Mouse (Mus musculus): ENCODE measurements around the gene Entpd3.
"Not testable (repeated sequence)": the region's sequence is repeated elsewhere in the genome, so short reads cannot be mapped to it uniquely, and the experiment has no call there.

The Entpd3 gene

DNA sequence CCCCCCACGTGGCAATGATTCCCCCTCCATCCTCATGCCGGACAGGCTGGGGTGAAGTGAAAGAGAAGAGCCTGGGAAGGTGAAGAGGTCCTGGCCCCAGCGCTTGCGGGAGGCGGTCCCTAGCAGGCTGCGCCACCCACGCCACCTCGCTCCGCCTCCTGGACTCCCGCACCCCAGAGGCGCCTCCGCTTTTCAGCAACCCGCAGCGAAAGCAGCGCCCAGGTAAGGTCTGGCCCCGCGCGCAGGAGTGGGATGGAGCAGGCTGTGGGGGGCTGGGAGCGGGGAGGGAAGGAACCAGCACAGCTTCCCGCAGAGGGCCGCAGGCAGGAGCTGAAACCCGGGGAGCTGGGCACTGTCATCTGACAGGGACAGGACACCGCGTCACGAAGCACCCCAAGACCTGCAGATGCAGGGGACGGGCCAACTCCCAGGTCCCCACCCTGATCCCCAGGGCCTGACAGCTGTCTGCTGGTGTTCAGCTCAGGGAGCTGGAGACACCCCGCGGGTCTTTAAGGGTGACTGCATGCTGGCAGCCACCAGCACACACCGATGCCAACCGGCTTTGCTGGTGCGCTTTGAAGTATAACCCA is at the start of gene Entpd3:
Entpd3 (plus strand) TSS at position 157 of the 590 bp plus-strand sequence.
- no peak for DNase-seq (ENCODE audit: low read depth)

DNA sequence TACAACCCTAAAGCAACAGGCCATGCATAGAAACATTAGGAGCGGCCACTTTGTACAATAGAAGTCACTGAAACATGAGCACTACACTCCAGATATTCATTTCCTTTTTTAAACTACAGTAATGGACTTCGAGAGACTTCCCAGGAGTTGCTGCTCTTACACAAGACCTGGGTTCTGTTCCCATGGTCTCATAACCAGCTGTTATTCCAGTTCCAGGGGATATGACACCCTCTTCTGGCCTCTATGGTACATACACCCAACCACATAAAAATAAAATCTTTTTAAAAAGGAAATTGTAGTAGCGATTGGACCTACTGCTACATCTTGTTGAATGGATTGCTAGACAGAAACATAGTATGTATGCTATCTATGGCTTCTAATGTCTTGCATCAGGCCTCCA is 48.1 kb upstream of the Entpd3 start:
- peak; percentile 67 for DNase-seq (ENCODE audit: low read depth)

DNA sequence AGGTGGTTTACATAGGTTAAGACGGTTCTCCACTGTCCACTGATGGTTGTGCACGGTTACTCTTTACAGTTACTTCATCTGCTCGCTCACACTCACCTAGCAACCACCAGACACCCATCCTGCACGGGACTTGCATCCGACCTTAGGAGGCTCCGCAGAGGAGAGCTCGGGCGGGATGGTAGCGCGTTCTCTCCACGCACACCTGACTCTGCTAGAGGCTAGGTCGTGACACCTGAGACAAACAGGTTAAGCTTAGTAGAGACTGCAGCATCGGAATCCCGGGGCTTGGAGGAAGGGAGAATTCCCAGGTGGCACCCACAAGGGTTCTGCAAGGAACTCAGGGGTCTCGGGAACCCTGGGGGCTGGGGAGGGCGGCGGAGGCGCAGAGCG is 47.6 kb upstream of the Entpd3 start, which contains the start of gene Eif1b:
Eif1b (plus strand) TSS at position 223 of the 390 bp plus-strand sequence.
- DNase-seq (ENCODE audit: low read depth), result no peak

DNA sequence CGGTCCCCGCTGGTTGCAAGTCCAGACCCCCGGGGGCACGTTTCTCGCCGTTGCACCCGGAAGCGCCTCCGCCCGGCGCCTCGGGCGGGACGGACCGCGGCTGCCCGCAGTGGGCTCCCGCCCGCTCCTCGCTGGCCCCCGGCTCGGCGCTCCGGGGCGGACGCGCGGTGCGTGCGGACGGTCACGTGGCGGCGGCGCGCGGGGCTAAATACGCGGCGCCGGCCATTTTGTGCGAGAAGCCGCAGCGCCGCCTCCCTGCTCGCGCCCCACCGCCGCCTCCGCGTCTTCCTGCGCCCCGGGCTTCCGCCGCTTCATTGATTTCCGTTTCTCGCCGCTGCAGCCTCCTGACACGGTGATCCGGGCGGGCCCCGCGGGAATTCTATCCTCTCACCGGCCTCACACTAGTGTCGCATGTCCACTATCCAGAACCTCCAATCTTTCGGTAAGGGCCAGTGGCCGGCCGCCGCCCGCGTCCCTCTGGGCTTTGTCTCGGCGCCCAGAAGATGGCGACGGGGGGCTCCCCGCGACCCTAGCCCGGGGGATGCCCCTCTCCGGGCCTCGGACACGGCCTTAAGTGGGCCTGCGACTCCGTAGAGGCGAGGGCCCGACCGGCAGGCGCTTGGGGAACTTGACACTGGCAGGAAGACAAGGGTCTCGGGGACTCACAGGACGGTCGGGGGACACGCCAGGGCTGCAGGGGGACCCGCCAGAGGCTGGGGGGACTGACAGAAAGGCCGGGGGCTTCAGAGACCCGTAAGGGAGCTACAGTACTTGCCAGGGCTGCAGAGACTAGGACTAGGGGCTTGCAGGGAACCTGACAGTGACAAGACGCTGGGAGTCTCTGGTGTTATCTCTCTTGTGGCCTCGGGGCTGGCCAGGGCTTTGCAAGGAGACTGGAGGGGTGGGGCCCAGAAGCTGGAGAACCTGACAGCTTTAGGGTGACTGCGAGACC is 46.9 kb upstream of the Entpd3 start:
- DNase-seq (ENCODE audit: low read depth), result peak; percentile 68

DNA sequence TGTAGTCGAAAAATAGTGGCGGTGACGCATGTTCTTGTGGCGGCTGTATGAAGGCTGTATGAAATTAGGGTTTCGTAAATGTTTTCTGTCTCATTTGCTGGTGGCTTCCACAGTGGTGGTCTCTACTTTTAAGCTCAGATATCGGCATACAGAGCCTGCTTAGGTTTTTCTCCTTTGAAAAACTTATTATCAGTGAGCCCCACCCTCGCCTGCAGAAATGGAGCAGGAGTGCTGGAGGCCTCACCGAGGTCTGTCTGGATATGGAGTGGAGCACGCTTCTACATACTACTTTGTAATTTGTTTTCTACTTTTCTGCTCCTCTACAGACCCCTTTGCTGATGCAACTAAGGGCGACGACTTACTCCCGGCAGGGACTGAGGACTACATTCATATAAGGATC is 45.8 kb upstream of the Entpd3 start:
- no peak for DNase-seq (ENCODE audit: low read depth)

DNA sequence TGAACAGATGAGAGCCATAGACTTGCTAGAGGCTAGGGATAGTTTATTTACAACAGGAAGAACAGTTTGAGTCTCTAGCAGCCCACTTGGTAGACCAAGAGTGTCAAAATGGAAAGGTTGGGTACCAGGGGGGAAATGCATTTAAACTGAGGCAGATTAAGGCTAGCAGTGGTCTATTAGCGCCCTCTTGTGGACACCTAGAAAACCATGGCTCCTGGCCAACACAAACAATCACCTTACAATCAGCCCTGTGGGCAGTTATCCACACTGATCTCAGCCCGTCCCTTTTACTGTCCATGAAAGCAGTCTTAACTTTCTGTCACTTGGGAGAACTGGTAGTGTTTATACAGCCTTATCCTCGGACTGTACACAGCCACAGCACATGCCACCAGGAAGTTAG is 42.9 kb upstream of the Entpd3 start:
- peak; percentile 78 for DNase-seq (ENCODE audit: low read depth)

DNA sequence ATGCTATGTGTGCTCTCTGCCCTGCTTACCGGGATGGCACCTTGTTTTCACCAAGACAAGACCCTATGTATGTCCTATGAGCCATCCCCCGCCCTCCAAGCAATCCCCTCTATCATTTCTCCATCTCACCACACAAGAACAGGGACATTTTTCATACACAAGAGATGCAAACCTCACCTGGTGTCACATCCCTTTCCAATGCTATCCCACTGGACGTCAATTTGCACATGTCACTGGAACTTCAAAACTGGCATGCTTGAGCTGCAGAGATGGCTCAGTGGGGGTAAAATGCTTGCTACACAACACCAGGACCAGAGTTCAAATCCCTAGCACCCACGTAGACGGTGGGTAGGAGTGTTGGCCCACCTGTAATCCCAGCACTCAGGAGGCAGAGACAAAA is 41.6 kb upstream of the Entpd3 start:
- no peak for DNase-seq (ENCODE audit: low read depth)

DNA sequence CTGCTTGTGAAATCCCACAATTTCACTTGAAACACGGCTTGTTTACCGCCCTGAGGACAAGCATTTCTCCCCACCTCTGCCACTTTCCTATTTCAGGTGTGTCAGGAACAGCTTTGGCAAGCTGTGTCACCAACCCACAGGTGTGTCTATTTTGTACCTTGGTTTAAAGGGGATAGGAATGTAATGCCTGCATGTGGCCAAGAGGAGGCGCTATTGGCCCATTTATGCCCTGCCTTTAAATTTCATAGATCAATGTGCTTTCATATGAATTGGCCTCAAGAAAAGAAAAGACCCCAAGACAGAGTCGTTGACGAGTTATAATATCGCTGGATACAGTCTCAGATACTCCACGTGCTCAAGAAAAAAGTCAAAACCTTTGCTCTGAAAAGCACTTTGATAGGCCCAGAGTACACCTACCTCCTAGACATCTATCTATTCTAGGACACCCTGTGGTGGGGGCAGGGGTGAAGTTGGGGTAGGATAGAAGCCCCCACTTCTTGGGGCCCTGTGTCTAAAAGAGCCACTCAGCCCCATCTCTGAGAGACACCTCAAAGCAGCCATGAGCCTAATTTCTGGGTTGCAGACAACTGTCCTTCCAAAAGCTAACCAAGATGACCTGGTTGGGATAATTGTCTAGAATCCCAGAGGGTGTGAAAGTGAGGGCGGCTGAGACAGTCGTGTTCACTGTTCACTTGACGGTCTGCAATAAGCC is 38.3 kb upstream of the Entpd3 start:
- DNase-seq (ENCODE audit: low read depth), result peak; percentile 60

DNA sequence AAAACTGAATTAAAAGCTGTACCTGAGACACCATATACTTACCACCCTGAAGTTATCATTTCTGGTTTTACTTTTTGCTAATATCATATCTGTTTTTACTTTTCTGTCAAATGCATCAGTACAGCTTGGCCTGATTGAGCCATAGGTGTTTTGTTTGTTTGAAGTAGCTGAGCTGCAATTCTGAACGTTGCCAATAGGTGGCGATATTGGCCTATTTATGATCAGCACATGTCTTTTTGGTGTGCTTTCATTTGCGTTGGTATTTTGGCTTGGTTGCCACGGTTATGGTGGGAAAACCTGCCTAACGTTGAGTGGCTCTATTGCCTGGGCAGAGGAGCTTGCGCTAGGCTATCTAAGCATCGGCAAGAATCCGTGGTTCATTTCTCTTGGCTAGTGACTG is 37.6 kb upstream of the Entpd3 start:
- peak; percentile 94 for DNase-seq (ENCODE audit: low read depth)

DNA sequence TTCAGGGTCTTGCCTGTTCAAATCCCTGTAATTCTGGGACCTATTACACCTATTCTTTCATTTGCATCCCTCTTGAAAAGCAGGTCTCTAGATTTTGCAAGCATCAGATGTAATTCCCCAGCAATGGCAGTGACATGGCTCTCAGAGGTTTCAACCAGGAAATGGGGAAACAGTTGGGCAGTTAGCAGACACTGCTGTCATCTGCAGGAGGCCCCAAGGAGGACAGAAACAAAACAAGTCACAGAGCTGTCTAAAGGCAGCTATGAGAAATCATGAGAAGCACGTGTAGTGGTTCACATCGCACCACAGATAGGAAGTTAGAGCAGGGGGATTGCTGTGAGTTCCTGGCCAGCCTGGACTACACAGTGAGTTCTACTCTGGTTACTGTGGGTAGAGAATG is 35.2 kb upstream of the Entpd3 start:
- DNase-seq (ENCODE audit: low read depth), result peak; percentile 63

DNA sequence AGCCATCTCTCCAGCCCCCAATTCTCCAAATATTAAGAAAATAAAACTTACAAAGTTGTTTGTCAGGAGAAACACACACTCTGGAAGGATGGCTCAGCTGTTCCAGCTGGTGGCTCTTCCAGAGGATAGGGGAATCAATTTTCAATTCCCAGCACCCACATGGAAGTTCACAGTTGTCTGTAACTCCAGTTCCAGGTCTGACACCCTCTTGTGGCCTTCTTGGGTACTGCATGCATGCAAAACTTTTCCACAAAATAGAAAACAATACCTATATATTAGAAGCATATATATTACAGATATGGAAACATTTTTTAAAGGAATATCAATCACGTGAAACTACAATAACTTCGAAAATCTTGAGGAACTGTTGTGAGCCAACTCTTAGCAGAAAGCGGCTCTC is 27.8 kb upstream of the Entpd3 start:
- no peak for DNase-seq (ENCODE audit: low read depth)

DNA sequence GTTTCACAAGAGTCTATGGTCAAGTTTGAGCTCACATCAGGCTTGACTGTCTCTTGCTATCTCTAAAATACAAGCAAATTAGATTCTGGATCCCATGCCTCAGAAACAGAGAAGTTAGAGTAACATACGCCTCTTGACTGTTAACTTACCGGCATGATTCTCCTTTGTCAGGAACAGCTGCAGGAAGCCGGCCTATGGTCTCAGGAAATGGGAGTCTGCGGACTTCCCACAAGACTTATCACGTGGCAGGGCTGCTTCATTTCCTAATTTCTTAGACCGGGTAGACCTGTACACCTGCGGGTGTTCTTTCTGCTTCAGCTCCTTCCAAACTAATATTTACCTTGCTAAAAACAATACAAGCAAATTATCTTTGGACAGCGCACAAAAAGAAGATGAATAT is 22.9 kb upstream of the Entpd3 start:
- DNase-seq (ENCODE audit: low read depth), result peak; percentile 60

DNA sequence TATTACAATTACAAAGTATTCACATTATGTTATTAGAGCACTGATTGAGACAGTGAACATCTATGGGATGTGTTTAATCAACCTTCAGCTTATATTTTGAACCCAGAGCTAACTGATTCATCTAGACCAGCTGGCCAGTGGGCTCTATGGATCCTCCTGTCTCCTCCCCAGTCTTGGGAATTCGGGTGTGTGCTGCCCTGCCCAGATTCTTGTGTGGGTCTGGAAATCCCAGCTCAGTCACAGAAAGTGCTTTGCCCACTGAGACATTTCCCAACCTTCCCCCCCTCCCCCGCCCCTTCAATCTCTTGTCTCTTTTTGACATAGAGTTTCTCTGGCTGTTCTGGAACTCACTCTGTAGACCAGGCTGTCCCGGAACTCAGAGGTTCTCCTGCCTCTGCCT is 20.7 kb upstream of the Entpd3 start:
- DNase-seq (ENCODE audit: low read depth), result no peak

DNA sequence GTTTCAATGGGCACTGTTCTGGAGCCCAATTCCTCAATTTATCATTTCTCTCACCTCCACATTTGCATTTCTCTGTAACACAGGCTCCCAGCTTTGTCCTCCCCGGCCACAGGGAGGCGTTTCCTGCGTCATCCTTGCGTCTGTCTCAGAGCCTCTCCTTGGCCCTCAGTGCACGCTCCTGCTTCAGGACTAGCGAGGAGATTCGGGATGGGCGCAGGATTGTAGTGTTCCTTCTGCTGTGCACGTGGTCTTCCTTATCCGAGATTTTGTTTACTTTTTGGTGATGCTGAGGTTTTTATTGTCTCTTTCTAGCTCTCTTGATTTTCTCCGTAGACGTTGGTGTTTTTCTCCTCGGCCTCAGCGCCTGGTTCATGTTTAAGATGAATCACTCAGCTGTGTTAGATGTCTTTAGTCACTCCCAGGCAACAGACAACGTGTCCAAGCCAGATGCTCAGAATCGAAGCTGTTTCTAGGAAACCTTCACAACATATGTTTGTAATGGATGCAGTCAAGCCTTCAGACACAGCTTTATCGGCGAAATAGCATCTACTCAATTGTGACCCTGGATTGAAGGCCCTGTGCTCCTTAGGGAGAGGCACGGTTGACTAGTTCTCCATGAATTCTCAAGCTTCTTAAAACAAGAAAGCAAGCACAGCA is 20.0 kb upstream of the Entpd3 start:
- DNase-seq (ENCODE audit: low read depth), result no peak

DNA sequence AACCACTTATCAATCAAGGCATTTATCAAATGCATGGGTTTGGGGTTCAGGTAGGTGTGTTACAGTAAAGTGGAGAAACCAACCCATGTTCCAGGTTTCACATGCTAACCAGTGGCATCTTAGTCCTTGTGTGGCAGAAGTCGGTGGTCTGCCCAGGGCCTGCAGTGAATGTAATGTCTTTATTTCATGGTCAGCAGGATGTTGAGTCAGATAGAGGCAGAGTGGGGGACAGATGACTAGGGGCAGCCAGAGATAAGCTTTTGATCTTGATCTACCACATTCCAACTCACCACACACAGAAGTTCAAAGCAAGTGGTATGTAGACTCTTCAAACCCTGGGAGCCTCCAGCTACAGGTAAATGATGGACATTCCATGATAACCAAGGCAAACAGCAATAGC is 18.5 kb upstream of the Entpd3 start:
- DNase-seq (ENCODE audit: low read depth), result peak; percentile 75

DNA sequence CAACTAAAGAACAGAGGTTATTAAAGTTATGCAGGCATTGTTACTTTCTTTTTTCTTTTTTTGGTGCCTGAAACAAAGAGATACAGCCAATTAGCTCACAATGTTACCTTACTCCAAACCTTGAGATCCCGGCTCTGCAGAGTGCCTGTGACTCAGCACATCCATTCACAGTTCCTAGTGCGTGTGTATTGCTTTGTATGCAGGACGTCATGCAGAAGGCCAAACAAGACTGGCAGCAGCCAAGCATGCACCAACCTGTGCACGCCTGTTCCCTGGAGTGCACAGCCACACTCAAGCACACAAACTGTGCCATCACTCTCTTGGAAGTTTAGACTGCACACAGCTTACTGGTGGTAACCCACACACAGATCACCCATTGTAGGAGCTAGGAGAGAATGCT is 12.3 kb upstream of the Entpd3 start:
- no peak for DNase-seq (ENCODE audit: low read depth)

DNA sequence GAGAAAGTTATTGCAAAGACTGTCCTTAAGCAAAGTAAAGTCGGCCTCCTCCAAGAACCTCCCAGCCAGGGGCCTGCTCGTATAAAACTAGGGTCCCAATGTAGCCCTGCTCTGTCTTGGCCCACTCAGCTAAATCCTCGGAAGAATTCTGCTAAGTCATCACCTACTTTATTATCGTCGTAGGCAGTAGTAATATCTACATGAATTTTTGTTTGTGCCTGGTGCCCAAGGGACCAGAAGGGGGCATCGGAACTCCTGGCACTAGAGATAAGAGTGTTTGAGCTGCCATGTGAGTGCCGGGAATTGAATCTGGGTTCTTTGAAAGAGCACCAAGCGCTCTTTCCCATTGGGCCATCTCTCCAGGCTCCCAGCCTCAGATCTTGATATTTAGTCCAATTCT is 11.7 kb upstream of the Entpd3 start:
- no peak for DNase-seq (ENCODE audit: low read depth)

DNA sequence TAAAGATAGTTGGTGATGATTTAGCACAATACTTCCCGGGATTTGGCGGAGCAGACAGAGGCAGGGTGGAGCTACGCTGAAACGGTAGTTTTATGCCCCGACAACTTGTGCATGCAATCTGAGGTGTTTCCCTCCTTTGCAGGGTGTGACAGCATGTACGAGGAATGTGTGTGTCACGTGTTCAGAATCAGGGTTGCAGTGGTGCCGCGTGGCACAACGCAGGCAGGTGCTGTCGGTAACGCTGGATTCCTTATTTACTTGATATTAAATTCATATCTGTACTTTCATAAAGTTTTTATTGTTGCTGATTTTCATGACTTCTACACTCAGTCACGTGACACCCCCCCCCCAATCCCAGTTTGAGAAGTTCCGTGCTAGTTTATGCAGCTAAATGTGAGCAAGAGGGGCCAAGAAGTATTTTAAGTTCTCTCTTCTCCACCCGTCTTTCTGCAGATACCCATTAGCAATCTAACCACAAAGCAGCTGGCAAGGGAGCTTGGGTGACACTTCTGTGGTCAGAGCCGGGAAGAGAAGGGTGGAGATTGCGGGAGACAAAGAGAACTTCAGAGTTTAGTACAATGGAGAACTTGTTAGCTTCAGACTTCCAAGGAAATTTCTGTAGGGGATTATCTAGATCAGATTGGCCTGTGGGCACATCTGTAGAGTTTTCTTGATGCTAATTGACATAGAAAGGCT is 10.7 kb upstream of the Entpd3 start:
- peak; percentile 51 for DNase-seq (ENCODE audit: low read depth)

DNA sequence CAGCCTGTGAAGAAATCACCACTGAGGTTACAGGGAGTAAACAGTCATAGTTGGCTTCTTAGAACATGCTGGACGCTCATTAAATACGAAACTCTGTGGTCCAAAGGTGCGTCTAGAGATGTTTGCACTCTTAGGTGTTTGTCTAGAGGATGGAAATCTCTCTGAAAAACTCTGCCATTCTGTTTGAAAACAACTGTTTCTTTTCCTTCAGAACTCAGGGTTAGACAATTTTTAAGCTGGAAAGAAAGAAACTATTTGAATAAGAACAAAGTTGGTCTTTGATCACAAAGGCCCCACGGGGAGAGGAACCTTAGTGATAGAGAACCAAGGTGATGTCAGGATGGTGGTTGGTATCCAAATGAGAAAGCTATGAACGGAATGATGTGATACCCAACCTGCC is 9.1 kb upstream of the Entpd3 start:
- no peak for DNase-seq (ENCODE audit: low read depth)

DNA sequence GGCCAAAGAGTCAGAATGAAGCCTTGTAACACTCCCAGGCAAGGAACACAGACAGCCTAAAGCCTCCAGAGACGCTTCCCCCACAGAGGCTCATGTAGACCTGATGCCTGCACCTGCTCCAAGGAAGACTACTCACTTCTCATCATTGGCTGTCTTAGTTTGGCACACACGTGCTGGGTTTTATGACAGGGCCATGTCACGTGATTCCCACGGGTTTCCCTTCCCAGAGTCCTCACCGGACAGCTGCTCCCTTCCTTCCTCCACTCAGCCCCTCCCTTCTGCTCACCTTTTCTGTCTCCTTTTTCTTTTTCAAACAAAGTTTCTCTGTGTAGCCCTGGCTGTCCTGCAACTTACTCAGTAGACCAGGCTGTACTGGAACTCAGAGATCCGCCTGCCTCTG is 7.6 kb upstream of the Entpd3 start:
- no peak for DNase-seq (ENCODE audit: low read depth)

DNA sequence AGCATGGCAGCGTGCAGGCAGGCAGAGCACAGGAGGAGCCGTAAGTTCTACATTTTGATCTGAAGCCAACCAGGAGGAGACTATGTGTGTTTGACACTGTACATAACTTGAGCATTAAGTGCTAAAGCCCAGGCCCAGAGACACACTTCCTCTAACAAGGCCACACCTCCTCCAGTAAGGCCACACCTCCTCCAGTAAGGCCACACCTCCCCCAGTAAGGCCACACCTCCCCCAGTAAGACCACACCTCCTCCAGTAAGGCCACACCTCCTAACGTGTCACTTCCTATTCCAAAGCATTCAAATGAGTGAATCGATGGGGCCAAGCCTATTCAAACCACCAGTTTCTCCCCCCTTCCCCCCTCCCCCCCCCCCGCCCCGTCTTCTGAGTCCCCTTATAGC is 6.9 kb upstream of the Entpd3 start:
- peak; percentile 19 for DNase-seq (ENCODE audit: low read depth)

DNA sequence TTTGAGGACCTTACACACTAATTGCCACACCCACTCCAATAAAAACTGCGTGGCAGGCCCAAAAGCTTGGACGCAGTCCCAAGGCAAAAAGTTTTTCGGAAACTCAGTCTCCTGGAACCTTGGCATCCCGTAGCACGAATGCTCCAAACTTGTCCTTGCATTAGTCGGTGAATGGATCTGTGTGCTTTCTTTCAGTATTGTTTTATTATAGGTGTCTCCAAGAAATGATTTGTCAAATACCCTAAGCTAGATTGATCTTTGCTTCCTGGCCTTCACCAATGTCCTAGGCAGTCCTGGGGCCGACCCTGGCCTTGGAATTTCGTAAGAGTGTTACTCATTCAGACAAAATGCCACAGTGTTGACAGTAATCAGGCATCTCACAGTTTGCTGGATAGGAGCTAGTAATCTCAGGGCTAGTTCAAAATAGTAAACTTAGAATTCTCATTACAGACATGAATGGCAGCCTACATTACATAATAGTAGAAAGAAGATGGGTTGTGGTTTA is 6.1 kb upstream of the Entpd3 start:
- not testable (repeated sequence) for DNase-seq (ENCODE audit: low read depth)
